Mouse (Mus musculus) heart, postnatal 10 days (tissue): Measurements from ENCODE around the gene Clec4e. TPM values are rescaled to one million over a fixed set of nuclear protein-coding genes. Genes with fewer than 3 reads are reported as not detected.

ENCODE experiments used
- total RNA-seq, 2 experiments: library from RNA; stranded (reverse); gene quantifications; 2 replicates each; pipeline ENCODE4 v1.2.3; 2021

Clec4e gene
- total RNA-seq, 2 experiments from 2014 or later: 0.34 TPM; not detected in 1

Other genes starting within 250 kb of the Clec4e start
- not detected for gene Clec4b1, start 239.9 kb downstream of the Clec4e start, total RNA-seq
- gene Clec4a2, start 183.4 kb downstream of the Clec4e start, total RNA-seq: 1 to 10 TPM; 1.3 to 1.9 TPM
- gene Clec4b2, start 117.0 kb downstream of the Clec4e start, total RNA-seq: not detected
- gene Clec4n, start 60.0 kb downstream of the Clec4e start, total RNA-seq: 1 to 10 TPM; 1.1 TPM
- gene Clec4d, start 27.8 kb downstream of the Clec4e start, total RNA-seq: under 1 TPM in 1 of 2 experiments, not detected in 1; 0.45 TPM
- not detected for gene Vmn2r19, start 18.5 kb upstream of the Clec4e start, total RNA-seq
- gene Vmn2r20, start 128.2 kb upstream of the Clec4e start, total RNA-seq: not detected
- not detected for gene Vmn2r21, start 243.5 kb upstream of the Clec4e start, total RNA-seq